Mouse (Mus musculus) granulocyte monocyte progenitor cell, adult 5-6 weeks (primary cell): ENCODE measurements around the gene Trappc6a. TPM values are rescaled to one million over a fixed set of nuclear protein-coding genes. Genes with fewer than 3 reads are reported as not detected.

Source experiments
- ATAC-seq: replicated peaks from 2 replicates; pipeline ENCODE4 v1.8.0; 2016; ENCODE audit warnings: mild to moderate bottlenecking, moderate TSS enrichment, inconsistent platforms; ENCODE audit not compliant: poor library complexity, severe bottlenecking
- total RNA-seq, 2 experiments: library from RNA; stranded (forward) in 1 of 2; stranded (reverse) in 1 of 2; fragments of 200-712, 200-1000 nt in 1 of 2; fragments of >200 nt in 1 of 2; fragmentation: Nextera tagmentation in 1 of 2; gene quantifications; 2 replicates each; pipeline ENCODE4 v1.2.3; 2014 to 2017

Trappc6a gene
- total RNA-seq, 2 experiments from 2014 or later = 28.2 to 83.4 TPM

DNA sequence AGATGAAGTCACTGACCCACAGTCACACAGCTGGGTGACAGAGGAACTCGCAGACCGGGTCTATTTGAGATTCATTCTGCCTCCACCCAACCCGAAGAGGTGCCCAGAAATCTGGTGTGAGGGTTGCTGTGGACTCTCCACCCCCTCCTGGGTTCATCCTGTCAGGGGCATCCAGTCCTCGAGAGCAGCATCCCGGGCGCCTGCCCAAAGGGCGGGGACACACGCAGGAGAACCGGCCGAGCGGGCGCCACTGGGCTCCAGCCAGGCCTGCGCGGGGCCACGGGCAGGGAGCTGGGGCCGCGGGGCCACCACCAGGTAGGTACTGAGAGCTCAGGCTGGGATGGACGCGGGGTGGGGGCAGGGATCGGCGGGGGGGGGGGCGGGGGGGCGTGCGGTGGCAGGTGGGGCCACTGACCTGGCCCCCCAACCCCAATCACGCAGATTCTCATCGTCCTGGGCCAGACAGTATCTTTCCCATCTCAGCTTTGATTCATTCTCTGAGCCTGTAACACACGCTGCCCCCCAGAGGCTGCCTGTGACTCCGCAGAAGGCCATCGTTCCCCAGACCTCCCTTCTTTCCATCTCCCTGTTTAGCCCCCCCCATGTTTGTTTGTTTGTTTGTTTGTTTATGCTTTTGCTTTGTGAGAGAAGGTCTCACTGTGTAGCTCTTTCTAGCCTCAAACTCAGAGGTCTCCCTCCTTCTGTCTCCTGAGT is 9.6 kb downstream of the Trappc6a start, which contains the start of gene Nkpd1:
TSS of gene Nkpd1 (plus strand) at position 187 of the 714 bp plus-strand sequence.
- ATAC-seq = peak; percentile 38

DNA sequence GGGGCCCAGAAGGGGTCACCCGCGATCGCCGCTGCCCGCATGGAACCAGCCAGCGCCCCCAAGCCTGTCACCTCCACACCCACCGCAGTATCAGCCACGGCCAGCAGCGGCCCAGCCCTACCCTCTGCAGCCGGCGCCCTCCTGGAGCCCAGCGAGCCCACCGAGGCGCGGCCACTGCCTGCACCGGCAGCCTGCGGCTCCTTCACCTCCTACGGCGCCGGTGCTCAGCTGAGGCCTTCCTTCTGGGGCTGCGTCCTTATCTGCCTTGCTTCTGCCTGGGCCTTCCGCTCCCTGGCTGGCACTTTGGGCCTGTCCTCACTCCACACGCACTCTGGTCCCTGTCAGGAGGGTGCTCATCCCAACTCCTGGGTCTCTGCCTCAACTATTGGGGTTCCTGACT is 11.8 kb downstream of the Trappc6a start:
- ATAC-seq = no peak

- peak; percentile 20 for ATAC-seq
Observed at GRCm38 (mm10) chr7:19523017-19523756, 15.0 kb downstream of the Trappc6a start.

DNA sequence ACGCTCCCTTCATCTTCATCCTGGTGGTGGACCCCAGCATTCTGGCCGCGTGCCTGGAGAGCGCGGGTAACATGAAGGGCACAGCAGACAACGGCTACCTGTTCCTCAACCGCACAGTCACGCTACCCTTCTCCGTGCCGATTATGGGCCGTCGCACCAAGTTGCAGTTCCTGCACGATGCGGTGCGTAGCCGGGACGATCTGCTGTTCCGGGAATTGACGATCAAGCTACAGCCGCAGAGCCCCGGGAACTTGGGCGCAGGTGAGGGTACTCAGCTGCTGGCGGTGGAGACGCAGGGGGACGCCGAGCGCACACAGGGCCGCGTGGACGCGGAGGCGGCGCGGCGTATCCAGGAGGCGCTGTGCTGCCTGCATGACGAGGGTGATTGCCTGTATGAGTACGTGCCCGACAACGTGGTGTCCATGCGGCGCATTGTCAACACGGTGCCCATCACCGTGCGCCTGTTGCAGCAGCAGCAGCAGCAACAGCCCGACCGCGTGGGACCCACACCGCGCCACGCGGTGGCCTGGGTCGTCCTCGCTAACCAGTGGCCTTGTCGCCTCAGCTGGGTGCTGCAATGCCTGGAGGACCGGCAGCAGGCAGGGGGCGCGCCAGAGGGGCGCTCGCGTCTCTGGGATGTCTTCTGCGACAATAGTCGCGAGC is 15.7 kb downstream of the Trappc6a start:
- ATAC-seq = peak; percentile 65

- ATAC-seq = peak; percentile 19; the same call in 1 of the 2 replicates
Observed at GRCm38 (mm10) chr7:19524420-19525104, 16.4 kb downstream of the Trappc6a start.

- no peak for ATAC-seq
Observed at GRCm38 (mm10) chr7:19525105-19525481, 16.9 kb downstream of the Trappc6a start.

DNA sequence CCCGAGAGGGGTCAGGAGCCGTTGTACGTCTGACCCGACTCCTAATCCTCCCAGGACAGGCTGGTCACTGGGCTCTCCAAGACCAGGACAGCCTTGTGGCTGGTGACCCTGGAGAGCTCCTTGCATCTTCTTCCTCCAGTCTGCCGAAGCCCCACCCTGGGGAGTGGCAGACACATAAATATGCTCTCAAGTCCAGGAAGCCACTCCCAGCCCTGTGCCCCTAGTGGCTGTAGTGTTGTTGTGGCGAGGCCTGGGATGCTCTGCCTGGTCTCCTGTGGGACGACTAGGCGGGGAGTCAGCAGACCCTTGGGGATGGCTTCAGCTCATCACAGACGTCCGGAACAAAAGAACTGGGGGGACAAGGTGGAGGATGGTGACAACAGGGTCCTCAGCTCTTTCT is 22.9 kb downstream of the Trappc6a start:
- ATAC-seq = peak; percentile 55; the same call in 1 of the 2 replicates

- ATAC-seq = no peak
Observed at GRCm38 (mm10) chr7:19532240-19532639, 24.0 kb downstream of the Trappc6a start.

GRCm38 (mm10) chr7:19534676-19535075 is 26.5 kb downstream of the Trappc6a start:
- ATAC-seq = no peak

DNA sequence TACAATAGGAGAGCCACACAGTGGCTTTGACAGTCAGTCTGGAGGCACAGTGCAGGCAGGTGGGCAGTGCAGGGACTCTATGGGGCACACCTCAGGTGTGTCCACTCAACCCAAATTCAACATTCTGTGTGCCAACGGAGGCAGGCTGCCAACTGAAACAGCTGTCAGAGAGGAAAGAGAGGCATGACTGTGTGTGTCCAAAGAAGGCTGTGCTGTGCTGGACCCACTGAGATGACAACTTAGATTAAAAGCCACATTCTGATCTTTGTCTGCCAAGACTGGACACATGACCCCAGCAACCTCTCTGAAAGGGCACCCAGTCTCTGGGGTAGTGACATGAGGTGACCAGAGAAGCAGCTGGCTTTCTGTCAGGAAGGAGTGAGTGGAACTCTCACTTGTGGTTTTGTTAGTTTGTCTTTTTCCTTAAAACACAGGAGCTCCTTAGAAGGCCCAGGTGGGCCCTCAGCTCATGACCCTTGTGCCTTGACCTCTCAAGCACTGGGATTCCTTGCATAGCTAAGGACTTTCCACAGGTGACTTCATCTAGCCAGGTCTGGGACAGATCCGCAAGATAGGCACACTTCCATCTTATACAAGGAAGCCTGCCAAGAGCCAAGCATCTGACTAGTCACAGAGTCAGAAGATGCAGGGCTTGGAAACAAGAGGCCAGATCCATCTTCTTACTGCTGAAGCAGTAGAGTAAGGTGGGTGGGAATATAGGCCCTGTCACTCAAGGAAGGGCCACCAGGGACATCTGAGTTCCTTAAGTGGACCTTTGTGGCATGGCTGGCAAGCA is 32.8 kb downstream of the Trappc6a start:
- no peak for ATAC-seq

GRCm38 (mm10) chr7:19541681-19542154 is 33.5 kb downstream of the Trappc6a start:
- no peak for ATAC-seq

DNA sequence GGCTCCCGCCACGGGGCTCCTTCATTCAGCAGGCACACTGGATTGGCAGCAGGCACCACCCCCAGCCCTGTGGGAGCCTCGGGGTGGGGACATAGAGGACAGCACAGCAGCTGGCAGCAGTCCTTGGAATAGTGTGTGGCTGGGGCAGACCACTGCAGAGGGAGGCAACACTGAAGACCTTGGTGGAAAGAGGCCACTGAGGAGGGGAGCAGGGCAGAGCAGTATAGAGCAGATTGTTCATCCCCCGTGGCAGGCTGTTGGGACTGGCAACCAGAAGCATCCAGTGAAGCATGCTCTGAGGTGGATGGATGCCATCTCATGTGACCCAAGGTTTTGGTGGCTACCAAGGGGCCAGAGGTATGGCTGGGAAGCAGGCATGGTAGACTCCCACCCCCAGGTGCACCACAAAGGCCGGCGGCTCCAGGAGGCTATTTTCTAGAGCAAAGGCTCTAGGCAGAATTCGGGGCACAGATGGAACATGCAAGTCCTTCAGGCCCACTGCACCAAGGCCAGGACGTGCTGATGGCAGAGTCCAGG is 34.0 kb downstream of the Trappc6a start:
- no peak for ATAC-seq

DNA sequence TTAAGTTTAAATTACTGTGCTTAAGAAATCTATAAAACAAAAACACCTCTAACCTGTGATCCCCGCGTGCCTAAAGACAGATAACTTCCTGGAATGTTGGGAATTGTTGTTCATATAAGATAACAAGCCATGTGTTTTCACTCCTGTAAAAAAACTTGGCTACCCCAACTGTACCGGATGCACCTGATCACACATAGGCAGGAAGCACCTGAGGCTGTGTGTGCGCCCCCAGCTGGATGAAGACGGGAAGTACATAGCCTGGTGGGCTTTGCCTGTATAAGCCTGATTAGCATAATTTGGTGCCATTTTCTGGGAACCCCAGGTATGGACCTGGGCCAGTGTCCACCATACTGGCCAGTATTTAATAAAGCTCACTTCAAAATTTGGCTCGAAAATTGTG is 35.4 kb downstream of the Trappc6a start:
- peak; percentile 80 for ATAC-seq

DNA sequence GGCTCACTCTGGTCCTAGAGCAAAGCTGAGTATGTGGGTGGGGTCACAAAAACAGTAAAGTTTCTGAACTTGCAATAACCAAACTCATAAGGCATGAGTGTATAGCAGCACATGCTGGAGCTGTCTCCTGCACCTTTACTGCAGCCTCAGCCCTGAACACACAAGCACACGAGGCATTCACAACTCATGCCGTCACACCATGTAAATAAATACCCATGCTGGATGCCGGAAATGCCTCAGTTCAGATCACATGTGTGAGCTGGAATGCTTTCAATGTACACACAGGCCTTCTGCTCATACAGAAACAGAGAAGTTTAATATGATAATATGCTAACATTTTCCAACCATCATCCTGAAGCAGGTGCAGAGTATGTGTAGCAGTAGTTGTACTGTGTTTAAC is 37.8 kb downstream of the Trappc6a start:
- no peak for ATAC-seq

- no peak for ATAC-seq
Observed at GRCm38 (mm10) chr7:19547344-19547969, 39.3 kb downstream of the Trappc6a start.

DNA sequence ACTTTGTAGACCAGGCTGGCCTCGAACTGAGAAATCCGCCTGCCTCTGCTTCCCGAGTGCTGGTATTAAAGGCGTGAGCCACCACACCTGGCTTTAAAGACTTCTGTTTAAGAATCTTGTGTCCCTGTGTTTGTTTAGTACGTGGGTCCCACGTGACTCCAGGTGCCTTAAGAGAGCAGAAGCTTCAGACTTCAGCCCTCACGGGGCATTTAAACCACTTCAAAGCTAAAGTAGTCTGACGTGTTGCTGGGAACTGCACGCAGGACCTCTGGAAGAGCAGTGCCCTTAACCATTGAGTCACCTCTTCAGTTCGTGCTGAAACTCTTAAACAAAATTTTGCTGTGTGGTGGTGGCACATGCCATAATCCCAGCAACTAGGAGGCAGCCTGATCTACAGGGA is 41.2 kb downstream of the Trappc6a start:
- ATAC-seq = no peak

- no peak for ATAC-seq
Observed at GRCm38 (mm10) chr7:19551634-19552033, 43.4 kb downstream of the Trappc6a start.

GRCm38 (mm10) chr7:19552443-19552842 is 44.2 kb downstream of the Trappc6a start:
- ATAC-seq = 0 out of 2 replicates have a peak, but pooled peaks have one; percentile 23

- no peak for ATAC-seq
Observed at GRCm38 (mm10) chr7:19554168-19554567, 46.0 kb downstream of the Trappc6a start.
